Mouse (Mus musculus) embryonic facial prominence, embryonic 10.5 days (tissue): ENCODE measurements around the gene Lce1e. TPM values are rescaled to one million over a fixed set of nuclear protein-coding genes. Genes with fewer than 3 reads are reported as not detected.

ENCODE experiments used
- polyA plus RNA-seq: library from polyadenylated mRNA; unstranded; fragments of >200 nt; fragmentation: Nextera tagmentation; extraction: Ambion mirVana; gene quantifications from 2 replicates; pipeline ENCODE4 v1.2.1, GENCODE M21; 2016

Lce1e gene
- polyA plus RNA-seq, 1 experiment from 2014 or later, result not detected

Other genes starting within 250 kb of the Lce1e start
- not detected in 2 replicates for gene Sprr1a, start 223.2 kb downstream of the Lce1e start, polyA plus RNA-seq
- gene Sprr4, start 208.6 kb downstream of the Lce1e start, polyA plus RNA-seq, result not detected in 2 replicates
- not detected in 2 replicates for gene 2310046K23Rik, start 174.6 kb downstream of the Lce1e start, polyA plus RNA-seq
- not detected in 2 replicates for gene Ivl, start 135.3 kb downstream of the Lce1e start, polyA plus RNA-seq
- not detected in 2 replicates for gene Smcp, start 120.1 kb downstream of the Lce1e start, polyA plus RNA-seq
- gene 2210017I01Rik, start 101.6 kb downstream of the Lce1e start, polyA plus RNA-seq, result not detected in 2 replicates
- not detected in 2 replicates for gene Lce6a, start 87.4 kb downstream of the Lce1e start, polyA plus RNA-seq
- not detected in 2 replicates for gene Lce1a1, start 60.8 kb downstream of the Lce1e start, polyA plus RNA-seq
- gene Lce1b, start 52.1 kb downstream of the Lce1e start, polyA plus RNA-seq, result not detected in 2 replicates
- not detected in 2 replicates for gene Lce1a2, start 38.8 kb downstream of the Lce1e start, polyA plus RNA-seq
- not detected in 2 replicates for gene Lce1c, start 29.8 kb downstream of the Lce1e start, polyA plus RNA-seq
- gene Lce1d, start 21.9 kb downstream of the Lce1e start, polyA plus RNA-seq, result not detected in 2 replicates
- not detected in 2 replicates for gene Lce1f, start 11.3 kb upstream of the Lce1e start, polyA plus RNA-seq
- not detected in 2 replicates for gene Gm38119, start 30.0 kb upstream of the Lce1e start, polyA plus RNA-seq
- gene Lce1g, start 43.3 kb upstream of the Lce1e start, polyA plus RNA-seq, result not detected in 2 replicates
- not detected in 2 replicates for gene Lce1h, start 56.0 kb upstream of the Lce1e start, polyA plus RNA-seq
- gene Lce1i, start 69.8 kb upstream of the Lce1e start, polyA plus RNA-seq, result not detected in 2 replicates
- not detected in 2 replicates for gene Lce1j, start 81.4 kb upstream of the Lce1e start, polyA plus RNA-seq
- gene Lce1k, start 98.8 kb upstream of the Lce1e start, polyA plus RNA-seq, result not detected in 2 replicates
- gene Kprp, start 118.2 kb upstream of the Lce1e start, polyA plus RNA-seq, result not detected in 2 replicates
- not detected in 2 replicates for gene Lce1l, start 142.2 kb upstream of the Lce1e start, polyA plus RNA-seq
- not detected in 2 replicates for gene 2310050C09Rik, start 161.1 kb upstream of the Lce1e start, polyA plus RNA-seq
- not detected in 2 replicates for gene Lce3a, start 217.2 kb upstream of the Lce1e start, polyA plus RNA-seq
- gene Lce3b, start 223.9 kb upstream of the Lce1e start, polyA plus RNA-seq, result not detected in 2 replicates
- gene Lce3c, start 235.4 kb upstream of the Lce1e start, polyA plus RNA-seq, result not detected in 2 replicates
- gene Lce3d, start 248.3 kb upstream of the Lce1e start, polyA plus RNA-seq, result not detected in 2 replicates